Mouse (Mus musculus) hindbrain, embryonic 14.5 days (tissue): Measurements from ENCODE around the gene Cd80. TPM values are rescaled to one million over a fixed set of nuclear protein-coding genes. Genes with fewer than 3 reads are reported as not detected.

ENCODE experiments used
- ATAC-seq: fragments of 200-750 bp; cut with Nextera tagmentation; 2 replicates; pipeline ENCODE4 v1.8.0; 2017; ENCODE audit warnings: moderate number of reproducible peaks, mild to moderate bottlenecking, moderate TSS enrichment, moderate library complexity; ENCODE audit not compliant: low FRiP score
- DNase-seq: peaks from one replicate; pipeline ENCODE4 v3.0.0-alpha.2; 2015; ENCODE audit warnings: low spot score
- H3K27ac ChIP-seq: fragments of 300-500 bp; sonication (generic); 2 replicates; pipeline ENCODE4 v1.5.1; 2014; ENCODE audit warnings: mild to moderate bottlenecking, moderate library complexity
- H3K27me3 ChIP-seq: fragments of 300-500 bp; sonication (generic); 2 replicates; pipeline ENCODE4 v1.6.1; 2014; ENCODE audit warnings: mild to moderate bottlenecking, low read length, mixed read lengths; ENCODE audit not compliant: control insufficient read depth, insufficient read depth
- H3K36me3 ChIP-seq: fragments of 300-500 bp; sonication (generic); replicated peaks from 2 replicates; pipeline ENCODE4 v1.6.1; 2014; ENCODE audit not compliant: control insufficient read depth, insufficient read depth
- H3K4me1 ChIP-seq: fragments of 300-500 bp; sonication (generic); replicated peaks from 2 replicates; pipeline ENCODE4 v1.6.1; 2014; ENCODE audit warnings: antibody characterized with exemption, low read length, mixed read lengths; ENCODE audit not compliant: control insufficient read depth, insufficient read depth
- H3K4me2 ChIP-seq: fragments of 300-500 bp; sonication (generic); replicated peaks from 2 replicates; pipeline ENCODE4 v1.6.1; 2014; ENCODE audit warnings: mild to moderate bottlenecking, moderate library complexity
- H3K4me3 ChIP-seq: fragments of 300-500 bp; sonication (generic); replicated peaks from 2 replicates; pipeline ENCODE4 v1.5.1; 2014; ENCODE audit warnings: mild to moderate bottlenecking, low read length
- H3K9ac ChIP-seq: fragments of 300-500 bp; sonication (generic); 2 replicates; pipeline ENCODE4 v1.6.1; 2014
- H3K9me3 ChIP-seq: fragments of 300-500 bp; sonication (generic); 2 replicates; pipeline ENCODE4 v1.6.1; 2016; ENCODE audit warnings: low read length; ENCODE audit not compliant: control insufficient read depth
- WGBS: fragments of 180-500 bp; shearing (Covaris S2); extraction: QIAGEN DNeasy Blood & Tissue Kit; methylation state at CpG from one replicate; pipeline ENCODE4 v1.1.7; 2014; 5-methylcytosine and 5-hydroxymethylcytosine counted together
- polyA plus RNA-seq: library from polyadenylated mRNA; unstranded; fragments of >200 nt; fragmentation: Nextera tagmentation; extraction: Ambion mirVana; gene quantifications from 2 replicates; pipeline ENCODE4 v1.2.1, GENCODE M21; 2014

Gene Cd80
- polyA plus RNA-seq, 1 experiment from 2014 or later, result 0.88 TPM

- Histone ChIP-seq H3K4me3 (no peak overlapping the region), H3K4me2 (no peak overlapping the region), H3K36me3 (peaks cover 98% of the 10 kb centered on the region), H3K9me3 (no peaks in the 10 kb centered on the region), H3K27ac (no peak overlapping the region), H3K4me1 (no peaks in the 10 kb centered on the region), H3K9ac (no peak overlapping the region), H3K27me3 (no peaks in the 10 kb centered on the region)
- ATAC-seq (peak; percentile 34; the same call in 1 of the 2 replicates), DNase-seq (peak; percentile 83)
- WGBS, result 48% methylated on average over 8 of the region's 8 CpGs
Observed at GRCm38 (mm10) chr16:38536544-38537146, 81.3 kb downstream of the Cd80 start.

DNA sequence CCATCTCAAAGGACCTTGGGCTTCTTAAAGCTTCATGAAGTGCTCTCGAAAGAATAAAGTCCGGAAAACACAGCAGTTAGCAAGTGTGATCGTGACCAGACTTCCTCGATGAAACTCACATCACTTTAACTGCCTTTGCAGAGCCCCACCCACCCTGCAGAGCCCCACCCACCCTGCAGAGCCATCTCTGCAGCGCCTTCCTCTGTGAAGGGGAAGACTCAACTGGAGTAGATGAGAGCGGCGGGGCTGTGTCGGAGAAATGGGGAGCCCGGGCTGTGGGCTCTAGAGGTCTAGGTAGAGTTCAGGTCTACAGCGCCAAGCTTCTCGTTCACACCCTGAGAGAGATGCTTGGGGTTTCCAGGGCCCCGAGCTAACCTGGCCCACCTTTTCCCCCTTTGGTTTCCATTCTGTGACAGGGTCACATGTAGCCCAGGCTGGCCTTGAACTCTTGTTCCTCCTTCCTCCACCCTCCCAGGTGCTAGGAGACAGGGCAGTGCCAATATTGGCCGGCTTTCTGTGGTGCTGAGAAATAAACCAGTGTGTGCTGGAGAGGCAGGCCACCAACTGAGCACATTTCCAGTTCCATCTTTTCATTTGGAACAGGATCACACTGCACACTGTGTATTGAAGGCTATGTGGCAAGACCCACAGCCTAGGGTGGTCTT is 83.5 kb downstream of the Cd80 start:
- Histone ChIP-seq H3K27me3 (no peaks in the 10 kb centered on the region), H3K36me3 (peaks cover 98% of the 10 kb centered on the region), H3K4me1 (no peaks in the 10 kb centered on the region), H3K4me2 (no peak overlapping the region), H3K9ac (no peak overlapping the region), H3K9me3 (no peaks in the 10 kb centered on the region), H3K4me3 (no peak overlapping the region), H3K27ac (no peak overlapping the region)
- 95% methylated on average over 13 of the region's 13 CpGs for WGBS
- ATAC-seq (no peak), DNase-seq (no peak)

Other genes starting within 250 kb of the Cd80 start
- not detected in 2 replicates for gene Nr1i2, start 160.7 kb upstream of the Cd80 start, polyA plus RNA-seq
- gene Maats1, start 113.4 kb upstream of the Cd80 start, polyA plus RNA-seq, result 1.2 and 1.5 TPM in 2 replicates
- 74.3 and 97.1 TPM in 2 replicates for gene Cox17, start 108.6 kb upstream of the Cd80 start, polyA plus RNA-seq
- not detected in 2 replicates for gene Gm21987, start 108.5 kb upstream of the Cd80 start, polyA plus RNA-seq
- gene Popdc2, start 93.4 kb upstream of the Cd80 start, polyA plus RNA-seq, result 0.24 and 0.26 TPM in 2 replicates
- gene Pla1a, start 22.4 kb upstream of the Cd80 start, polyA plus RNA-seq, result 0.32 and 0.38 TPM in 2 replicates
- gene Adprh, start 2.9 kb upstream of the Cd80 start, polyA plus RNA-seq, result 136 and 146 TPM in 2 replicates
- gene Timmdc1, start 67.1 kb downstream of the Cd80 start, polyA plus RNA-seq, result 25.0 and 29.8 TPM in 2 replicates
- gene Poglut1, start 94.7 kb downstream of the Cd80 start, polyA plus RNA-seq, result 53.6 and 54.1 TPM in 2 replicates
- 33.2 and 45.9 TPM in 2 replicates for gene Tmem39a, start 103.1 kb downstream of the Cd80 start, polyA plus RNA-seq